Mouse (Mus musculus): Measurements from ENCODE around the gene Flnc. TPM values are rescaled to one million over a fixed set of nuclear protein-coding genes. Genes with fewer than 3 reads are reported as not detected.

The Flnc gene
- total RNA-seq, 2 experiments from 2014 or later = 146 to 175 TPM

DNA sequence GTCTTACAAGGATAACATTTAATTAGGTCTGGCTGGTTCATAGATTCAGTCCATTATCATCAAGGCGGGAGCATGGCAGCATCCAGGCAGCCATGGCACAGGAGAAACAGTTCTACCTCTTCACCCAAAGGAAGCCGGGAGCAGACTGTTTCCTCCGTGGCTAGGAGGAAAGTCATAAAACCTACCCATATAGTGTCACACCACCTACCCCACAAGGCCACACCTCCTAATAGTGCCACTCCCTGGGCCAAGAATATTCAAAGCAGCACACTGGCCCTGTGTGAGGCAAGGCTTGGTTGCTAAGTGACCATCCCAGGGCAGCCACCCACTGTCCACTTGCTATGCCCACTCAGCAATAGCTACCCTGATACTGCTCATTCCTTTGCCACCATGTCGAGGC is 38.1 kb downstream of the Flnc start, which contains the start of gene Atp6v1fnb:
Gene Atp6v1fnb, plus strand, starts transcription at position 301 of the 400 bp plus-strand sequence.
- no peak for DNase-seq
- intact Hi-C loops (cut with DNase I) = no loop called here

DNA sequence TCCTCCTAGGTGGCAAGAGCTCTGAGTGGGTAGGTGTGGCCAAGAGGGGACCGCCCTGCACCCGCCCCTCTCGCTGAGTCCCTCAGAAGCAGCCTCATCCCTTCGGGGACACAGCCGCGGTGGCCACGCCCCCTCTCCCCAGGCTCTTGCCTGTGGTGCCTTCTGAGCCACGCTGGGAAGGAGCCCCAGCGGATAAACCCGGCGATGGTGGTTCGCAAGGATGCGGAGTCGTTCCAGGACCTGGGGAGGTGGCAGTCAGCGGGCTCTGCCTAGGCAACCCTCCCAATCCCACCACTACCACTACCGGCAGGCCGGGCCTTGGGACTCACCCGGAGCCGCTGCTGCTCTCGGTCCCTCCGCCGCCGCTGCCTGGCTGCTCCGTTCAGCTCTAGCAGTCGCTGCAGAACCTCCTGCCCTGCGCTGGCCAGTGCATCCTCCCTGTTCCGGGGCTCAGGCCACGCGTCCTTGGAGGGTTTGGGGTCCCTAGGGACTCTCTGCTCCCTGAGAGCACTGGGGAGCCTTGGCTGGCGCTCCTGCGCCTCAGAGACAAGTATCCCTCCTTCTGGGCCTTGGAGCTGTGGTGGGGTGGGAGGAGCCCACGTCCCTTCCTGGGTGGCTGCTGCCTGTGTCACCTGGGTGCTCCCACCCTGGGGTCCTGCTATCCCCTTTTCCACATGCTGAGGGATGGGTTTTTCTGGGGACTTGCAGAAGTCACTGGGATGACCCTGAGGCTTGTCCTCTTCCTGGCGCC is 41.1 kb downstream of the Flnc start:
- DNase-seq = peak; percentile 72
- intact Hi-C loops (cut with DNase I) = no loop called here

DNA sequence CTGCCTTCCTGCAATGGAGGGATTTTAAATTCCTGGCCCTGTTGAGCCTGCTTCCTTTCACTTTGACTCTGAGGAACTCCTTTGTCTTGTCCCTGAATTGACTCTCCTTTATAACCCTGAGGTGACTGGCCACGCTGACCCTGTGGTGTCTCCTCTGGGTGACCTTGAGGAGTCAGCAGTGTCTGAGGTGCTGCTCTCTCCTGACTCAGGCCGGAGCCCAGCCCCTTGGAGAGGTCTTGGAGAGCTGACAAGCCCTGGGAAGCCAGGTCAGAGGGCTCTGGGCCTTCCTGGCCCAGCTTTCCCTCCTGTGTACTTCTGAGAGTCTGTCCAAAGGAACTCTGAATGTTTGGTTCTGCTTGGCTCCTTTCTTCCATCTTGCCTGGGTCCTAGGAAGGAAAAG is 41.7 kb downstream of the Flnc start:
- no peak for DNase-seq
- intact Hi-C loops (cut with DNase I) = no loop called here

DNA sequence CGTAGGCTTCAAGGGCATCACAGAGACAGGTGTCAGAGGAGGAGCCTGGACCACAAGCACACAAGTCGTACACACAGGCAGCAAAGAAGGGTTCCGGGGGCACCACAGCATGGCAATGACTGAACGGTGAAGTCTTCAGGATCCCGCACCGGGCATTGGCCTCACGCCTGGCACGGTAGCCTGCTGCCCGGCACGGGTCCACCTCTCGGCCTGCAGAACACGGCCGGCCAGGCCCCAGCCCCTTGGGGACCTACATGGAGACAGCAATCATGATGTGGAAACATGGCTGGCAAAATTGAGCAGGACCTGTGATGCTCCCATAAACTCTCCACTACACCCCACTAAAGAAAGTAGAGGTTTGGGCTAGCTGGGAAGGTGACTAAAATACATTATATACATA is 49.6 kb downstream of the Flnc start:
- intact Hi-C loops (cut with DNase I) = loop anchor here (5.0 kb wide), 1 partner anchor 115 kb away; no protein-coding TSS in a partner anchor
- no peak for DNase-seq

DNA sequence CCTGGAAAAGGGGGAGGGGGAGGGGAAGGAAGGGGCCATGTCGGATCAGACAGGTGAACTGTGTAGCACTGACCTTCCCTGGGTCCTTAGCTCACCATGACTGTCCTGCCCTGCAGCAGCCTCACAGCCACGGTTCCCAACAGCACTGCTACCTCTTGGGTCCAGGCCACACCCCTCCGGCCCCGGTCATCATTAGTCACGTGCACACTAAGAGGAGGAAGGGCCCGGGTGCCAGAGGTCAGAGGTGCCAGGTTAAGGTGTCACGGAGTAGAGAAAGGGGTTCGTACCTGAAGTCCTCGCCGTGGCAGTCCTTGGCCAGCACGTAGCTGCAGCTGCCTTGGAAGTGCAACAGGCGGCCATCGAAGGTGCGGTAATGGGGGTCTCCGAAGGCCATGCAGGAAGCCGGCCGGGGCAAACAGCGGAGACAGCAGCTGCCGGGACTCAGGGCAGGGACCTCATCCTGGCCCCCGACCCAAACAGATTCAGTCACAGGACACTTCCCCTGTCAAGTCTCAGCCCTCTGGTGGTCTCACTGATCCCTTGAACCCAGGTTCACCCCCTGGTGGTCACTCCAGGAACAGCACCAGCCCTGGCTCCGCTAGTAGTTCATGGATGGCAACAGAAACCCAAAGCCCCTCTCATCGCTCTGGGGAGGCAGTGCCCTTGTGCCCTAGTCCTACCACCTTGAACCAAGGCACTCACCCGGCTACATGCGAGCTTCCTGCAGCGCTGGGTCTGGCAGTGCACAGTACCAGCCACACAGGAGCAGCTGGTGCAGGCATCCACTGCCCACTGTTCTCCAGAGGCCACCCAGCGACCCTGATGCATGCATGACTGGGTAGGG is 51.9 kb downstream of the Flnc start:
- intact Hi-C loops (cut with DNase I) = loop anchor here (5.0 kb wide), 2 partner anchors 88 to 118 kb away; partner anchors contain the start of gene Ccdc136
- peak; percentile 74 to 84 for DNase-seq

DNA sequence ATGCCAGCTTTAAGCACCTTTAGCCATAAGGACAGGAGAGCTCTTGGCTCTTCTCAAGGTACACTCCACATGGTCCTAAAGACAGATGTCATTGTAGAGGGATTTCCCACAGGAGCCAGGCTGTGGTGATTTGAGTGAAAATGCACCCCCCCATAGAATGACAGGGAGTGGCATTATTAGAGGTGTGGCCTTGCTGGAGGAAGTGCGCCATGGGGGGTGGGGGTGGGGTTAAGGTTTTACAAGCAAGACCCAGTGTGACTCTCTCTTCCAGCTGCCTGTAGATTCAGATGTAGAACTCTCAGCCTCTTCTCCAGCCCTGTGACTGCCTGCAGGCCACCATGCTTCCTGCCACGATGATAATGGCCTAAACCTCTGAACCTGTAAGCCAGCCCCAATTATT is 52.9 kb downstream of the Flnc start:
- intact Hi-C loops (cut with DNase I) = loop anchor here (5.0 kb wide), 1 partner anchor 89 kb away; the partner anchor contains the start of gene Ccdc136

DNA sequence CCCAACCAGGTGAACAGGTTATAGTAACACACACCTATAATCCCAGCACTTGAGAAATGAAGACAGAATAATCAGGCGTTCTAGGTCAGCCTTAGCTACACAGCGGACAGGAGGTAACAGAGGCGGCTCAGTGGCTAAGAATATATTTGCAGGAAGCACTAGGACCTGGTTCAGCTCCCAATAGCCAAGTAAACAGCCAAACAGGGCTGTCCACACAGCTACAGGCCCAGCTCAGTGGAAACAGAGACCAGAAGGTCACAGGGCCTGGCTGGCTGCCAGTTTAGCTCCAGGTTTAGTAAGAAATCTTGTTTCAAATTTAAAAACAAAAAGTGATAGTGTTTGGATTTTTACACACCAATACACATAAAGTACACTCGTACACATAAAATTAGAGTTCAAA is 61.0 kb downstream of the Flnc start:
- peak; percentile 23 to 36 for DNase-seq
- intact Hi-C loops (cut with DNase I) = no loop called here

More for the DNA sequence above, 52.9 kb downstream of the Flnc start:
- DNase-seq = no peak

DNA sequence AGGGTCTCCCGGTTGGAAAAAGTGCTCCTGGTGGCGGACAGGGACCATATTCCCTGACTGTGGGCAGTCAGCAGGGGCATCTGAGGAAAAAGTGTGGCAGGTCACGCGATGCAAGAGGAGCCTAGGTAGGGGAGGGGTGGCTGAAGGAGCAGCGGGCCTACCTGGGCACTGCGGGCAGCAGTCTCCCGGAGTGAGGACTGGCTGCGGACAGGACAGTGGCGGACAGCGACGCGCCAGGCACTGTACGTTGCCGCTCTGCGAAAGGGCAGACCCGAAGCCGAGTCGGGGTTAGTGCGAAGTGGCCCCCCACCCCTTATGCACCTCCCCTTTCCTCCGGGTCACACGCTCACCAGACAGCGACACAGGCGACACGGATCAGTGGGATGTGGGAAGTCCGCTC is 63.2 kb downstream of the Flnc start:
- intact Hi-C loops (cut with DNase I) = no loop called here
- no peak for DNase-seq

DNA sequence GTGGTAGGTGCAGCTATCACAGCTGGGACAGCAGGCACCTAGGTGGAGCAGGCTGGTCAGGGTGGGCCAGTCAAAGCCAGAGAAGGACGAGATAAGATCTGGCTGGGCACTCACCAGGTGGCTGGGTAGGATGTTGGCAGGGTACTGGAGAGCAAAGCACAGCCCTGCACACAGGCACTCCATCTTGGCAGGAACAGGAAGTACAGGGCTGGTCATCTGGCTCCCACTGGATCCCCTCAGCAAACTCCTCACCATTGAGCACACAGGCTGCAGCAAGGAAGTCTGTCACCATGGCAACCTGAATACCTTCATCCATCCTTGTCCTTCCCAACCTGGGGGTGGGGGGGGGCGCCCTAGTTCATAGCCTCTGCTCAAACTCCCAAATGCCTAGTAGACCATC is 64.7 kb downstream of the Flnc start:
- intact Hi-C loops (cut with DNase I) = no loop called here
- DNase-seq = no peak

DNA sequence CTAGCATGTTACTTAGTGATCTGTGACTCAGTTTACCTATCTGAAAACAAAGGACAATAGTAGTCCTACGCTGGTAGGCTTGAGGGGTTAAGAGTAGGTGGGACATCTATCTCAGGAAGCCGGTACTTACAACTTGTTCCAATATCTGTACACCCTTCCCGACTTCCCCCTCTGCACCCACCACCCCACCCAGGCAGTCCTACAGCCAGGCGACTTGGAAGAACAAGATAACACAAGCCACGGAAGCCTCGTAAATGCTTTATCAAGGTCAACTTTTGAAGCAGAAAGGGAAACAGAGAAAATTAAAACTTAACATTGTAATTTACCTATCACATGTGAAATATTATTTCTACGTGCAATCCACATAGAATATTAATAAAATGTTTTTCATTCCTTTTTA is 67.1 kb downstream of the Flnc start:
- DNase-seq = no peak
- intact Hi-C loops (cut with DNase I) = no loop called here

DNA sequence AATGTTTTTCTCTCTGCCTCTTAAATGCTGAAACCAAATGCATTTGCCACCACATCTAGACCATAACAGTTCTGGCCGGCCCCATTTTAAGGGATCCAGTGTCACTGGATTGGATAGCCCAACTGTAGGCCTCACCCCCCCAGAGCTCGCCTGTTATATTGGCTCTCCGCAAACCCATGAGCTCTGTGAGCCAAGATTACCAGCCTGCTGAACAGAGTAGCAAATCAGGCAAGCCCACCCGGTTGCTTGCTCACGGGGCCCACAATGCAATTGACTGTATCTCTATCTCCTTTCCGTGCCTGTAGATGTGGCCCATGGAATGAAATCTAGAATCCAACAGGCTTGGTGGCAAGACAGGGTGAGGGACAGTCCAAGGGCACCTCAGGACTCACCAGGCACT is 67.8 kb downstream of the Flnc start:
- no peak for DNase-seq
- intact Hi-C loops (cut with DNase I) = no loop called here

DNA sequence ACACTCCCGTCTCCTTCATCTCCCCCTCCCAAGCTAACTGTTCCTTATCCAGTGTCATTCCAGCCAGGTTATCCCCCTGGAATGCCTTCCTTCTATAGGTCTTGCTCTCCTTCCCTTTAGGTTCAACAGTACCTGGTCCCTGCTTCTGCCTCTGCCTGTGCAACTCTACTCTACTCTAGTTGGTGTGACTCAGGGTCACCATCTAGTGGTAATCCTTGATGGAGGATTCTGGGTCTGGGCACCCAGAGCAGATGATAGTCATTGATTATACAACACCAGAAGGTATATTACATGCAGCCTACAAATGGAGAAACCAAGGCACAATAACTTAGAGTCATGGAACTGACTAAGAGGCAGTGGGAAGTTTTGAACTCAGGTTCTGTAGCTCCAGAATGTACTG is 68.5 kb downstream of the Flnc start:
- intact Hi-C loops (cut with DNase I) = no loop called here
- DNase-seq = no peak

DNA sequence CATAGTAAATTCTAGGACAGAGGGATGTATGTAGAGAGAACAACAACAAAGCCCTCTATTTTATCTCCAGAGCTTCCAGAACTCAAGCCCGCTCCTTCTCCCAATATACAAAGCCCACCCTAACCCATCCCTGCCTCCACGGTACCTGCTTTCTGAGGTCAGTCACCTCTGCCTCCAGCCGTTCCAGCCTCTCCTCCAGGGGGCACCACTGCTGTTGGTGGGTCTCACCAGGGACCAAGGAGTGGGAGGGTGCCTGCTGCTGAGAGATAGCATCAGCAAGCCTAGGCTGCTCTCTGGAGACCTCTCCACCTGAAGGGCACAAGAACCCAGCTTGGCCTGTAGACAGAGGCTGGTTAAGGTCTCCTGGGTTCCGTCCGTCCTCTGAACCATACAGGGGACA is 72.4 kb downstream of the Flnc start:
- DNase-seq = no peak

DNA sequence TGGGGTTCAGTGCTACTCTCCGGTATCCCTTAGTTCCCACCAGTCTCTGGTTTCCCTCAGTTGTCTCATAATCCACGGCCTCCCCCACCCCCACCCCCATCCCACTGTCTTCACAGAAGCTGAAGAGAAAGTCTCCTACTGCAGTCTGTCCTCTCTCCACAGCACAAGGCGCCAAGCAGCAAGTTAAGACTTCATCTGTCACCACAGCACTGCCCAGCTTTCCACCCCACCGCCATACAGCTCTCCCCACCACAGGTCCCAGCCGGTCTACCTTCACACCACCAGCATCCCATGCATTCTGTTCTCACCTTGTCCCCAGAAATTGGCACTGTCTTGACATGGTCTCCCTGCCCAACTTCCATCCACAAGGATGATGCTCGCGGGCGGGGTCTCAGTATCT is 73.8 kb downstream of the Flnc start:
- no peak for DNase-seq
- intact Hi-C loops (cut with DNase I) = no loop called here

More for the DNA sequence above, 72.4 kb downstream of the Flnc start:
- intact Hi-C loops (cut with DNase I) = no loop called here

DNA sequence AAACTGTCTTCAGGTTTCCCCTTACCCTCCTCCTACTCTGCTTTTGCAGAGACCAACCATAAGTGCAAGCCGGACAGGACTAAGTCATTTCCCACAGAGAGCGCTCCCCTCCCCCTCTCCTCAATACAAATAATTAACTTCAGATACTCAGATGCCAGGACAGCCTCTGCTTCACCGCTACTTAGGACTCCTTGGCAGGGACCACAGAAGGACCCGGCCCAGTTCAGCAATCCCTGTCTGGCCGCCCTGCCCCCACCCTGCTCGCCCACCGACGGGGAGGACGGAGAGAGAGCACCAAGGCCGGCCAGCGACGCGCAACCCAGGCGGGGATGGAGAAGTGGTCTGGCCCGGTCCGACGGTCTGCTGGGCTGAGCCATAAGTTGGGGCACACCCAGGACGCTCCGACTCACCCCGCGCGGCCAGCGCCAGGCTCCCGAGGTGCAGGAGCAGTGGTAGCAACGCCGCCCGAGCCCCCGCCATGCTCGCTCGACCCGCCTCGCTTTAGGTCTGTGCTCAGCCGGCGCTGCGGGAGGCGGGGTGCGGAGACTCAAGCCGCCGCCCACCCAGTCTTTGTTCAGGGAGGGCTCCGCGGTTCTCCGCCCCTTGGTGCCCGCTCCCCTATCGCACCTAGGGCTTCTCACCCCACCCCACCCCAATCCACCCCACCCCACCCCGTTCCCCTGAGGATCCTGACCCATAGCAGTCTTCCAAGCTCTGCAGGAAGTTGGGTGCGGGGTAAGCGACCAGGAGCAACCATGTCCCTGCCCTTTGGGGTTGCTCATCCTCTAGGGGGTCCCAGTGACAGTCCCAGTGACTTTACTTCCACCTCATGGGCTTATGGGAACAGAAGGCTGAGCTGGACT is 74.6 kb downstream of the Flnc start, which contains the start of gene Kcp:
Gene Kcp, minus strand, starts transcription at position 506 of the 863 bp plus-strand sequence.
- DNase-seq = peak; percentile 42 to 45
- intact Hi-C loops (cut with DNase I) = no loop called here

DNA sequence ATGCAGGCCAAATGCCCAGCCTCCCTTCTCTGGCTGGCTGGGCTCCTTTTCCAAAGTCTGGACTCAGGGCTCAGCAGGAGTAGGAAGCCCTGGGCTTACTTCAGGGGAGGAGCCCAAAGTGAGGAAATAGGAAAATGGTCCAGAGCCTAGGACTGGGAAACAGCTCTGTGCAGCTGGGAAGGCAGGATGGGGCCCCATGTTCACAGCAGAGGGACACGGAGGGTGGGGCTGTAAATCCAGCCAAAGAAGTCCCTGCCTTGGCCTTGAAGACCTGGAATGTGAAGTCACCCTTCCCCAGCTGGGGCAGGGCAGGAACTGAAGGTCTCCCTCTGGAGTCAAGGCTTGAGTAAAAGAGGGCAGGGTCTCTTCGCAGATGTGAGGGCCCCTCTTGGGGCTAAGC is 76.0 kb downstream of the Flnc start:
- DNase-seq = peak; percentile 41 to 45
- intact Hi-C loops (cut with DNase I) = no loop called here

Measured in heart, postnatal 14 days (tissue).